Mouse (Mus musculus) hindbrain, embryonic 13.5 days (tissue): Measurements from ENCODE around the gene Rp2. TPM values are rescaled to one million over a fixed set of nuclear protein-coding genes. Genes with fewer than 3 reads are reported as not detected.

Source experiments
- polyA plus RNA-seq: library from polyadenylated mRNA; unstranded; fragments of >200 nt; fragmentation: Nextera tagmentation; extraction: Ambion mirVana; gene quantifications from 2 replicates; pipeline ENCODE4 v1.2.1, GENCODE M21; 2015

Rp2 gene
- polyA plus RNA-seq, 1 experiment from 2014 or later = 17.9 TPM

Other genes starting within 250 kb of the Rp2 start
- gene Slc9a7, start 72.7 kb upstream of the Rp2 start, polyA plus RNA-seq = 6.1 and 7.6 TPM in 2 replicates
- 5.4 and 6.5 TPM in 2 replicates for gene Jade3, start 61.2 kb downstream of the Rp2 start, polyA plus RNA-seq
- gene Rgn, start 185.3 kb downstream of the Rp2 start, polyA plus RNA-seq = 0.56 and 0.57 TPM in 2 replicates